Mouse (Mus musculus) heart, adult 8-10 months (tissue): ENCODE measurements around the gene 4933400A11Rik. TPM values are rescaled to one million over a fixed set of nuclear protein-coding genes. Genes with fewer than 3 reads are reported as not detected.

Experiments
- DNase-seq: peaks from one replicate; pipeline ENCODE4 v3.0.0; 2022; ENCODE audit warnings: low spot score
- total RNA-seq, 4 experiments: library from RNA; stranded (reverse); gene quantifications; 2 replicates each; pipeline ENCODE4 v1.2.4; 2022

4933400A11Rik gene
- total RNA-seq = not detected

DNA sequence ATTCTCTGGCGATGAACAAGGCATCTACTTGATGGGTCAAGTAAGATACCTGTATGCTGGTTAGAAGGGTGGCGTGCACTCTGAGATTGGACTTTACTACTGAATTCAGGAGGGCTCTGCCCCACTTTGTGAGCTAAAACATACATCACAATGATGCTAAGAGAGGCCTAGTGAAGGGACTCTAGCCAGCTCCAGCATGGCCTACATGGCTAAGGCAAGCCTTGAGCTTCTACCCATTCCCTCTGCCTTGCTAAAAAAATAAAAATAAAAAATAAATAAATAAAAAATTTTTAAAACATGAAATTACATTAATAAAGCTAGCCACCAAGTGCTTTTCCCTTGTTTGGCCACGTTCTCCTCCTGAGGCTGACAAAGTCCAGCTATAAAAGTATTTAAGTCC is at the start of gene 4933400A11Rik:
4933400A11Rik (minus strand) TSS at position 101 of the 400 bp plus-strand sequence.
- no peak for DNase-seq

DNA sequence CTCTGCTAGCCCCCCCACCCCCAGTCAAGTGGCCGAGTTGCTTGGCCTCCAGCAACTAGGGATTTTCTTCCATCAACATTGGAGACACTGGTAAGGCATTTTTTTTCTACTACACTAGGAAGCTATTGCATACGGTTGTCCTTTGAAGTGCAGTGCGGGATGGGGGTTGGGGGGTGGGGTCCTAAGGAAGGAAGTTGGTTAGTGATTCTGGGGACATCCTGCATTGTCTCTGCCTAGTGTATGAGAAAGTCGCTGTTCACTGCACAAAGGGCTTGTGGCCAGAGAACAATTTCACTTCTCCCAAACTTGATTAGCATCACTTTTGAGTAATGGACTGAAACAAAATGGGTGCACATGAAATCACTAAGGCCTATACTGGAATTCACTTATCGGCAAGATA is 48.7 kb upstream of the 4933400A11Rik start:
- no peak for DNase-seq

DNA sequence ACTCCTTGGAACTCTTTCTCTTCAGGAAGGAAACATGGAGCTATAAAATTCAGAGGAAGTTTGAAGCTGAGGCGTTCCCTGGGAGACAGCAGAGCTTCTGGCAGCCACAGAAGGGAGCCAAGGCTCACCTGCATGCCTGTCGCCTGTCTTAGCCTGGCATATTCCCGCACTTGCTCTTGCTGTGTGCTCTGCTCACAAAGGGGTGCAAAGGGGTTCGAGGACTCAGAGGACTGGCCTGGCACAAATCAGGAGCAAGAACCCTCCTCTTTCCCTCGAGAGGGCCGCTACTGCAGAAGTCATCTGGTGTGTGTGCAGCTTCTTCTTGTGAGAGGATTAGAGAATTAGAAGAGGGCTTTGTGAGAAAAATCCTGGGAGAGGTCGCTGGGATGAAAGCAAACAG is 48.3 kb upstream of the 4933400A11Rik start:
- DNase-seq = no peak

DNA sequence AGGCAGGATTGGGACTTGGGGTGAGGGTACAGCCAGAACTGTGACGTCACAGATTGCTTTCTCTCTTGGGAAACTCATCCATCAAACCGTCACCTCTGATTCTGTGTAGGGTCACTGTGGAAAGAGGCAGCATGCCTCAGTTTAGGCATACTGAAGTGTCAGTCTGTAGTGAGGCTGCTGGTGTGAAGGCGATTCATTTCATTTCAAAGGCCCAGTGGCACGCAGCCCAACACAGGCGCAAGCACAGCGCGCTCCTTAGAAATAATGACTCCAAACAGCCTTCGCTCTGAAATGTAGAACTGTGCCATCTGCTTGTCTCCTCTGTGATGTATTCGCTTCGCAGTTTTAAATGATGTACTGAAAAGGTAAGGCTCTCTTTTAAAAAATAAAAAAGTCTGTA is 47.5 kb upstream of the 4933400A11Rik start:
- DNase-seq = no peak

DNA sequence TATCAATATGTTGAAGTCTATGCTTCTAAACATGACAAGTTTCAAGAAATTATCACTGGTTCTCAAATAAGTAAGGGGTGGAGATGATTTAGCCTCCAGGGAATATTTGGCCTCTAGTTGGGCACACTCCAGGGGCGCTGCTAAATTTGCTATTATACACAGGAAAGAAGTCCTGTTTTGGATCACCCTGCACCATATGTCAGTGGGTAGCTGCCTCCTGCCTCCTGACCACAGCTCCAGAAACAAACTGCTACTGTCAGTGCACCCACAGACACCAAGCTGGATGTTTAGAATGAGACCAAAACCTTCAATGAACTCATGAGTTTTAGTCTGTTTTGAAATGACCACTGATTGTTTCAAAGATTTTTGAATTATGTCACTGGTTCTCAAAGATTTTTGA is 34.2 kb upstream of the 4933400A11Rik start:
- DNase-seq = no peak

DNA sequence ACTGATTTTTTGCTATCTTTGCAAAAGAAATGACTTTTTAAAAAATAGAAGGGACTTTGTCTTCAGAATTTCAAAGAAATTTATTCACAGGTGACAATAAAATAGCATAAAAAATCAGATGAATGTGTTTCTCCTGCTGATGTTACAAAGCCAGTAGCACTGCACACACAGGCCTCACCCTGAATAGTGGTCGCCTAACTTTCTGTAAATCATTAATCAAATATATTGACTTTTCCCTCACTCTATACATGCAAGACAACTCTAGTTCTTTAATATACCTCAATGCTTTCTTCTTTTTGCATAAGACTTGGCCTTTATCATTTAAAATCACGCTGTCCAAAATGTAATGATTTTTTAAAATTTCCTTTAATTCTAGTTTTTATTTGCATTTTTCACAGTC is 32.3 kb upstream of the 4933400A11Rik start:
- no peak for DNase-seq

GRCm38 (mm10) chrX:169811318-169811717 is 31.9 kb upstream of the 4933400A11Rik start:
- DNase-seq = no peak

DNA sequence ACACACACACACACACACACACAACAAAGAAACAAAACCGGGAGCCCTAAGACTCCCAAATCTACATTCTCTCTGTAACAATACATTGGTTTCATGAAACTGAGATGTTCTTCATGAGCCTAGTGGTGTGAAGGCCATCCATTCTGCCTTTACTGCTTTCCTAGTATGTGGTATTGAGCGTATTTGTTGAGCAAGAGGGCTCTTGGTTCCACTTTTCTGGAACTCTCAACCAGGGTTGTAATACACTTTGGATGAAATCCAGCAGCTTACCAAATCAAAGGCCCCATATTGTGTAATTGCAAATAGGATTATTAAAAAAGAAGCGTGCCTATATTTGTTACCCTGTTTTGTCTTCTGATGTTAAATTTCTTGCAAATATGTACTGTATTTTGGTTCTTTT is 28.3 kb upstream of the 4933400A11Rik start:
- no peak for DNase-seq

GRCm38 (mm10) chrX:169805791-169806190 is 26.4 kb upstream of the 4933400A11Rik start:
- no peak for DNase-seq

DNA sequence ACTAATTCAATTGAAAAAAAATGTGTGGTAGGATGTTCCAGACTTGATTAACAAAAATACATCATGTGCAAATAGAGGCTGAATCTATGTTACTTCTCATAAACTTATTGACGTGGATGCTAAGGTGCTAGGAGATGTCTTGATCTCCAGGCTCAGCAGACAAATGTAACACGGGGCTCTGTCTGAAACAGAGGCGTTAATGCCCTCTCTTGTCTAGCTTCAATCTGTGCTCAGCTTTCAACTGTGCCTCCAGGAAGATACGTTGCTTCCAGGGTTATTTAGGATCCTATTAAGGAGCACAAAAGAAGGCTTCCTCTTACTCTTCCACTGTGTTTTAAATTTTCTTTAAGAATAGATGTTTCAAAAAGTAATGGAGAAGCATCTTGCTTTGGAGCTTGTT is 20.8 kb upstream of the 4933400A11Rik start:
- no peak for DNase-seq

DNA sequence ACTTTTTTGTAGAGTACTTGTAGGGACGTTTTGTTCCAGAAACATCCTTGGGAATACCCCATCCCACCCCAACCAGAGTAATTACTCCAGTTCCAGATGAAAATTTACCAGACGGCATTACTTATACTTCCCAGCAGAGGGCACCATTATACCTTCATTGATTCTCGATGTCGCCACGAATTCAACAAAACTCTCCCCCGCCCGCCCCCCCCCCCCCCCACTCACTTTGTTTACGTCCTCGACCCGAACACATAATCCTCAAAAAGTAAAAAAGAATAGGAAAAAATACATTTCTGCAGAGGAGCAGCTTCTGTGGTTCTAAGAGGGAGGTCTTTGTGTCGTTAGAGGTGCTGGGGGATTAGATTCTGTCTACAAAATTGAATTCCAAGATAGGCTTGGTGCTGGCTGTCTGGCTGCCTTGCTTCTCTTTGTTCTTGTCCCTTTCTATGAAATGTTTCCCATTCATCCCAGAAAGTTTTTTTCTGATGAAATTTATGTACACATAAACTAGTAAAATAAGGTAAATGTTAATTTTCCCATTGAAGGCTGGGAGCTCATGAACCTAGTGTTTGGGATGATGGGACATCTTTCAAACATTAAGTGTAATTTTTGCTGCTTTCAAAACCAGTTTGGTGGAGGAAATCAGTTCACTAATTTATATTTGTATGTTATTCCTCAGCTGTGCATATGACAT is 19.7 kb upstream of the 4933400A11Rik start:
- DNase-seq = peak; percentile 57

DNA sequence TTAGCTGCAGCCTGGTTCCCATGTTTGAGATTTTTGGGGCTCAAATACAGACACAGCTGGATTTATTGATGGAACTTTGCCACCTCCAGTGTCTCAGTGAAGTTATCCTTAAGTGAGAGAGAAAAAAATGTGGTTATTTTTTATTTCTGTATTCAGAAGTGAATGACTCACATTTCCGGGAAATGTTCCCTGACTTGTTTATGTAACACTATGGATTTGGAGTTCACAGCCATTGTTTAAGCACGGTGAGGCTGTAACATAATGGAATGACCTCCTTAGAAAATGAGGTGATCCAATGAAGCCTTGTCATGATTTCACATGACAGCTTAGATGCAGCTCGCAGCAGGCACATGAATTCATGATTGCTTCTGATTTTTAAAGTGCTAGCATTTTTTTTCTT is 17.7 kb upstream of the 4933400A11Rik start:
- no peak for DNase-seq

- no peak for DNase-seq
Observed at GRCm38 (mm10) chrX:169794831-169795311, 15.4 kb upstream of the 4933400A11Rik start.

DNA sequence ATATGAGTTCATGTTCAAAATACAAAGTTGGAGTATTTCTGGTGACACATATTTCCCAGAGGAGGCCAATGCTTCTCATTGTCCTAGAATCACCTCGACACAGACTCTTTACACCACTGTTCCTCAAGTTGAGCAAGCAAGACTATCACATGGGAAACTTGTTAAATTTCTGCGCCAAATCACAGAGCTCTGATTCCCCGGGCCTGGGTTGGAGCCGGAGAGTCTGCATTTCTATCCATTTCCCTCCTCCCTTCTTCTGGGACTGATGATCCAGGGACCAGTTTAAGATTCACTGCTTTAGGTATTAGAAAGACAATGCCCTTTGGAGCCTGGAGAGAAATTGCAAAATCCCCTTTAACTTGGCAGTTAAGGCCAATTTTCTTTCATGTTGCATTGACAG is 15.0 kb upstream of the 4933400A11Rik start:
- no peak for DNase-seq

DNA sequence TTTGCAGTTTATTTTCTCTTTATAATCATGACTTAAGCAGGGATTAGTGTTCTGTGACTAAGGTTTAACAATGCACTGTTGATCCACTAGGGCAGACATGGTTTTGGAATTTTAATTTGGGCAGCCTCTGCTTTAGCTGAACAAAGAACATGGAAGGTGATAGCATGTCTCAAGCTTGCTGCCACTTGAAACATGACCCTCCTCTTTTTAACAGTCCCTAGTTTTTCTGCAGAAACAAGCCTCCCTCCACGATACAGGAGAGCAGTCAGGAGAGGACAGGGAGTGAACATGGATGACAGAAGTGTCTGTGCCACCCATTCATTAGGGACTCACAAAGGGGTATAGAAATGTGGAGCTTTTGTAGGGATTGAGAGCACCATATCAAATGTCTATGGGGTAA is 13.4 kb upstream of the 4933400A11Rik start:
- no peak for DNase-seq

GRCm38 (mm10) chrX:169789702-169790101 is 10.3 kb upstream of the 4933400A11Rik start:
- DNase-seq = no peak

GRCm38 (mm10) chrX:169758001-169758400 is 21.4 kb downstream of the 4933400A11Rik start:
- DNase-seq = no peak

- DNase-seq = no peak
Observed at GRCm38 (mm10) chrX:169735387-169735969, 44.0 kb downstream of the 4933400A11Rik start.

Other genes starting within 250 kb of the 4933400A11Rik start
- 1 to 10 TPM; 2.7 to 4.7 (median 3.4) TPM for gene Mid1, start 94.4 kb downstream of the 4933400A11Rik start, total RNA-seq
- gene Gm21887, start 230.0 kb upstream of the 4933400A11Rik start, total RNA-seq = 10 to 100 TPM; 17.8 to 49.6 (median 29.3) TPM